Mouse (Mus musculus) embryonic fibroblast, embryonic 13.5 days (primary cell): Measurements from ENCODE around the gene Gm49333.

Experiments
- CTCF ChIP-seq: IDR thresholded peaks from 2 replicates; pipeline ENCODE4 v1.5.1; 2011; ENCODE audit warnings: mild to moderate bottlenecking, control low read depth, low read length, moderate library complexity, borderline replicate concordance; ENCODE audit not compliant: insufficient read depth
- POLR2A ChIP-seq: IDR thresholded peaks from 2 replicates; pipeline ENCODE4 v1.6.1; 2011; ENCODE audit warnings: low read depth, mild to moderate bottlenecking, control low read depth, low read length, moderate library complexity

DNA sequence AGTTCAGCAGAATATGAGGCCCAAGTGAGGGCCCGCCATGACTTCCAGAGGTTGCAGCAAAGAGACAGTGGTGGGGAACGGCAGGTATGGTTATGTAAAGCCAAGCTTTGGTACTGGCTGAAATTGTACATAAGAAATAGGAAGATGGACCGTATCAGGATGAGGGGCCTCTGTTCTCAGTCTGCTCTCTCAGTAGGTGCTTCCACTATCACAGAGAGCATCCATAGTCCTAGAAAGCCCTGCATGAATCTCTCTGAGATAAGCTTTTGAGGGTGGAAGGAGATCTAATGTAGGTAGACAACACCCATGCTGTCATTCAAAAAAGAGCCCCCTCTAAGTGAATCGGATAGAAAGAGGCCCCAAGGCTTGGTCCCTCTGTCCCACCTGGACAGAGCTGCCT, 15.7 kb upstream of the Gm49333 start:
- TF ChIP-seq CTCF, result no peak
- no peak for TF ChIP-seq POLR2A
